Mouse (Mus musculus) bone marrow macrophage, adult 2 months (primary cell): ENCODE data around the gene Zfp750.

Experiments used
- CTCF ChIP-seq: IDR thresholded peaks from 2 replicates; pipeline ENCODE4 v1.5.1; 2012; ENCODE audit warnings: low read depth, mild to moderate bottlenecking, low read length, moderate library complexity
- POLR2A ChIP-seq: IDR thresholded peaks from 2 replicates; pipeline ENCODE4 v1.6.1; 2012; ENCODE audit warnings: mild to moderate bottlenecking, low read depth, low read length, borderline replicate concordance

- no peak for TF ChIP-seq CTCF
- no peak for TF ChIP-seq POLR2A
Observed at GRCm38 (mm10) chr11:121479476-121480203, 39.5 kb downstream of the Zfp750 start.
